Mouse (Mus musculus) embryo, embryonic 10 days (tissue): ENCODE results near the gene C1ql2.

Experiments
- DNase-seq: peaks from one replicate; pipeline ENCODE4 v3.0.0-alpha.2; 2015; ENCODE audit warnings: low spot score

Gene C1ql2

DNA sequence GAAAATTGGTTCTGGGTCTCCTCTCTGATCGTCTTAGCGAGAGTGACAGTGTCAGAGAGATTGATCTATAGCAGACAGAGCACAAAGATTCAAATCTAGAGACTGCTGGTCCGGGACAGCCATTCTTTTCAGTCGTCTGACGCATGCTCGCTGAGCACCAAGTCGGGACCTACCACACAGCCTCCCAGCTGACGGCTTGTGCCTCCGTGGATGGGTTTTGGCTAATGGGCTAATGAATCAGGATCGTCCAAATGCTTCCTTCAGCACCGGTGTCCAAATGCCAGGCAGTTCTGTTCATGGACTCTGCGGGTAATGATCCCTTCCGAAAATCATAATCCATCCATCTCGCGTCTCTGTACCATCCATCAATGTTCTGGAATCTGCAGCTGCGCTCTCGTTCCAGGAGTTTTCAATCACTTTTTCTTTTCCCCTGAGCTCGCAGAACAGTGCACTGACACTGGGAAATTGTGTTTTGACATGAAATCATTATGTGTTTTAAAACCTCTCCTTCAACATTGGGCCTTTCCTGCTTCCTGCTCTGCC lies 44.7 kb downstream of the C1ql2 start:
- no peak for DNase-seq

DNA sequence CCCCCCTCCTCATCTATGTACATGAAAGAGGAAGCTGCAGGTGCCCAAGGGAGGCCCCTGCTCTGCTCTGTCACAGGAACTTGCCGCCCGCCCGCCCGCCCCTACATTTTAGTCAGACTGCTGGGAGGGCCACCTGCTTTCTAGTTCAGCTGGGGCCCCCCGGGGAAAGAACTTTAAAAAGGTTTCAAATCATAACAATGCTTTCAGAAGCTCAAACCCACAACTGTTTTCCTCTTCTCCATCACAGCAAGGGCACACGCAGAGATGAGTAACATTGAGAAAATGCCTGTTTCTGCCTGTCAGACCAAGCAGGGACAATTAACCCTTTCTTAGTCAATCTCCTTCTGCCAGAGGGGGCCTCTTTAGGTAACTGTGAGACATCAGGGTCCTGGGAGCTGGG lies 49.4 kb downstream of the C1ql2 start:
- no peak for DNase-seq

DNA sequence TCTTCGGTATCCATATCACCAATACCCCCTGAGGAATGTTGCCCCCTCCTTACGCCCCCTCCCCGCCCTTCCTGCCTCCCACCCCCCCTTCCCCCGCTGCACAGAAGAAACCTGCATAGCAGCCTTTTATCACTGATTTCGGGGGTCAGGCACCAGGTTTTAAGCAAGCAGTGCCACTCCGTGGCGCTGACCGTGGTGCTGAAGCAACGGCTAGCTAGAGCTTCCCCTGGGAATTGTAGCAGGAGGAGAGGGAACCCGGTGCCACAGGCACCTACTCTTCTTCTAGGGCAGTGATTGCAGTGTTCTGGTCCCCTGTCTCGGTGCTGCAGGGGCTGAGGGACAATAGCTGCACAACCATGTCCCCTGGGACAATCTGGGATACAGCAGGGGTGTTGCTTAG lies 50.0 kb downstream of the C1ql2 start:
- DNase-seq: peak; percentile 92
